Mouse (Mus musculus): ENCODE results near the gene Gm813. TPM values are rescaled to one million over a fixed set of nuclear protein-coding genes. Genes with fewer than 3 reads are reported as not detected.
"Not testable (repeated sequence)": the region's sequence is repeated elsewhere in the genome, so short reads cannot be mapped to it uniquely, and the experiment has no call there.

Gm813 gene
- polyA plus RNA-seq (2016; fragmentation: Nextera tagmentation; extraction: Ambion mirVana) = not detected in 2 replicates

DNA sequence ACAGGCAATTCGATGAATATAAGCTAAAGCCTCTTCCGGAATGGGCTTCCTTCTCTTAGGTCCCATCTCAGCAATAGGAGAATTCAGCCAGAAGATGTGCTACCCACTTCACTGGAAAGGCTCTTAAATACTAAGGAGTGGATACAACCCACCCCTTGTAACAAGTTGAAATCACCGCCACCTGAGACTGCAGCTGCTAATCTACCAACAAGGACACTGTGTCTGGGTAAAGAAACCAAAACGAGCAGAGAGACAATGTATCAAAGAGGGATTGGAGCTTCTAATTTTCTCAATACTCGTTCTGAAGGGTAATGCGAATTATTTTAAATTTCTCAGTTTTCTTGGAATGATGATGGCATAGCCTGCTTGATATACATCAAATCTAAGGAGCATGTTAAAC lies at the start of gene Gm813:
Gene Gm813, minus strand, starts transcription at position 101 of the 400 bp plus-strand sequence.
- Histone ChIP-seq H3K9me3 (no peaks in the 10 kb centered on the region), H3K9ac (replicated peaks) (no peak within 1 kb of the TSS), H3K27me3 (no peaks in the 10 kb centered on the region), H3K36me3 (no peaks in the 10 kb centered on the region), H3K4me3 (replicated peaks) (no peak within 1 kb of the TSS), H3K4me1 (replicated peaks) (peaks cover 5% of the 10 kb centered on the region; the same call in 1 of the 2 replicates), H3K27ac (no peak within 1 kb of the TSS), H3K4me2 (no peak within 1 kb of the TSS)
- WGBS = 91% methylated on average over 6 of the region's 6 CpGs
- ATAC-seq (ENCODE audit: insufficient number of reproducible peaks, insufficient read depth, low FRiP score, low TSS enrichment, low read depth) = no peak

DNA sequence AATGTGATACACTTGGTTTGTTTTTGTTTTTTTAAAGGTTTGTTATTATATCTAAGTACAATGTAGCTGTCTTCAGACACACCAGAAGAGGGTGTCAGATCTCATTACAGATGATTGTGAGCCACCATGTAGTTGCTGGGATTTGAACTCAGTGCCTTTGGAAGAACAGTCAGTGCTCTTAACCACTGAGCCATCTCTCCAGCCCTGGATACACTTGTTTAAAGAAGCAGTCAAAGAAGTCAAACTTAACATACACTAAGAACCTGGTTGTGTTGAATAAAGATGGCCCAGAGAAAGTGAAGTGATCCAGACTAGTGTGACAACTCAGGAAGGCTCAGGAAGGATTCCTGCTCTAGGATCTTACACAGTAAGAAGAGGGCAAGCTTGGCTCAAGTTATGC lies 48.4 kb upstream of the Gm813 start:
- ATAC-seq (ENCODE audit: insufficient number of reproducible peaks, insufficient read depth, low FRiP score, low TSS enrichment, low read depth); H3K36me3 ChIP-seq; H3K9me3 ChIP-seq; H3K4me2 ChIP-seq; H3K4me1 ChIP-seq (replicated peaks); H3K9ac ChIP-seq (replicated peaks); H3K27ac ChIP-seq; H3K4me3 ChIP-seq (replicated peaks); H3K27me3 ChIP-seq: not testable (repeated sequence)

DNA sequence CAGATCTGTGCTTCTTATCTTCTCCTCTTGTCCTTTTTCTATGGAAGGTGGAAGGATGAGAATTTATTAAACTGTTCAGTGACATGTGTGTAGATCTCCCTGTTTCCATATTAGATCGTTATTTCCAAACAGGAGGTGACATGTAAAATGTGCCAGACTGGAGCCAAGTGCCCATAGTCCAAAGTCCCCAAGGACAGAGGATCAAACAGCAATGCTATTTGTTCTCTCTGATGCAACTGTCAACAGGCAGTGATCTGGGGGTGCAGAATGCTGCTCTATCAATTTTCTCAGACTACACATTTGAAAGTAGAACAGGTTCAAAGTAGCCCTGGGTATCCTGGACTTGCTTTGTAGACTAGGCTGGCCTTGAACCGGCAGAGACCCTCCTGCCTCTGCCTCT lies 47.0 kb upstream of the Gm813 start:
- Histone ChIP-seq H3K27ac (no peak overlapping the region), H3K4me1 (replicated peaks) (no peaks in the 10 kb centered on the region), H3K4me3 (replicated peaks) (no peak overlapping the region), H3K9ac (replicated peaks) (no peak overlapping the region), H3K9me3 (no peaks in the 10 kb centered on the region), H3K36me3 (no peaks in the 10 kb centered on the region), H3K27me3 (no peaks in the 10 kb centered on the region), H3K4me2 (no peak overlapping the region)
- WGBS = 85% methylated on average over 2 of the region's 2 CpGs
- ATAC-seq (ENCODE audit: insufficient number of reproducible peaks, insufficient read depth, low FRiP score, low TSS enrichment, low read depth) = no peak

DNA sequence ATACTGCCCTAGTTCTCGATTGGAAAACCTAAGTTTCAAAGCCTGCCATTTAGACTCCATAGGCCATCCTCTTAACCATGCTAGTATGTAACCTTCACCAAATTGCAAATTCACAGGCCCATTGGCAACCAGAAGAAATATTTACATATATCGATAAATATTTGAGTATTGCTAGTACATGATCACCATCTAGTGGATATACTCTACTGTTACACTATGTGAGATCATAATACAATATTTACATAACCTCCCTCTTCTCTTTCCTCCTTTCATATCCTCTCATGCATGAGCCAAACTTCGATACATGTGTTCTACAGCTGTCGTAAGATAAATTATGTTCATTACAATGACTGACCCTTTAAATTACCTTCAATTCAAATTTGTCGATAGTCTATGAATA lies 46.2 kb upstream of the Gm813 start:
- no peaks in the 10 kb centered on the region for H3K27me3 ChIP-seq
- 79% methylated on average over 5 of the region's 5 CpGs for WGBS
- H3K27ac ChIP-seq = no peak overlapping the region
- H3K36me3 ChIP-seq = no peaks in the 10 kb centered on the region
- ATAC-seq (ENCODE audit: insufficient number of reproducible peaks, insufficient read depth, low FRiP score, low TSS enrichment, low read depth) = no peak
- H3K9me3 ChIP-seq = no peaks in the 10 kb centered on the region
- no peak overlapping the region for H3K9ac ChIP-seq (replicated peaks)
- no peak overlapping the region for H3K4me2 ChIP-seq
- no peak overlapping the region for H3K4me3 ChIP-seq (replicated peaks)
- no peaks in the 10 kb centered on the region for H3K4me1 ChIP-seq (replicated peaks)

DNA sequence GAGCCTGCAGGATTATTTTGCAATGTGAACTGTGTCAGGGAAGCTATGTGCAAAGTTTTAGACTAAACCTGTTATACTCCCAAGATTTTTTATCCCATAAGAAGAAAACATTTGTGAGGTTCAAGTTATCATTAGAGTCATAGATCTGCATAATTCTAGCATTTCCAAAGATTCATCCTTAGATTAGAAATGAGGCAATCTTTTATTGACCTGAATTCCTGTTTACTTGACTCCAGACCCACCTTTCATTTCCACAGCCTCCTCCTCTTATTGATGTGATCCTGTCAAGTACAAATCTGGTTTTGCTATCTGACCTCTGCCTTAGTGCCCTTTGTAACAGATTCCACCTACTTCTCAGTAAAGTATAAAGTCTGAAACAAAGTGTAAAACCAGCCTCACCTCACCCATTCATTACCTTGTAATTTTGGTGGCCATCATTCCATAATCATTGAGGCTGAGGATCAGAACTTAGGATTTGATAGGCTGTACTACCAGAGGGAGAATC lies 45.6 kb upstream of the Gm813 start:
- no peak overlapping the region for H3K9ac ChIP-seq (replicated peaks)
- H3K4me1 ChIP-seq (replicated peaks) = no peaks in the 10 kb centered on the region
- no peaks in the 10 kb centered on the region for H3K9me3 ChIP-seq
- no peak for ATAC-seq (ENCODE audit: insufficient number of reproducible peaks, insufficient read depth, low FRiP score, low TSS enrichment, low read depth)
- no peaks in the 10 kb centered on the region for H3K36me3 ChIP-seq
- no peaks in the 10 kb centered on the region for H3K27me3 ChIP-seq
- H3K4me2 ChIP-seq = no peak overlapping the region
- H3K27ac ChIP-seq = no peak overlapping the region
- H3K4me3 ChIP-seq (replicated peaks) = no peak overlapping the region

DNA sequence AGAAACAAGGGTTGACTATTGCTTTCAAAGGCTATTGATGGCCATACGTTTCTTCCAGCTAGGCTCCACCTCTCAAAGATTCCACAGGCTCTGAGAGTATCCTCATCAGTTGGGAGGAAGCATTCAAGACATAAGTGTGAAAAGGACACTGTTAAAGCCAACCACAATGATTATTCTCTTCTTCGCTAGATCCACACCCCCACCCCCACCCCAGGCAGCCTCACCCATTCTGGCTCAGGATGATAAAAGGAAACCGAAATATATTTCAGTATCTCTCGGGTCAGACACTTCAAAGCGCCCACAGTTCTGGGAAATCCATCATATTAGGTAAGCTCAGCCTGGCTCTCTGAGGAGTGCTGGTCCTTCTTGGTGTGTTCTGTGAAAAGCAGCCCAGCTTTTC lies 45.0 kb upstream of the Gm813 start:
- ATAC-seq (ENCODE audit: insufficient number of reproducible peaks, insufficient read depth, low FRiP score, low TSS enrichment, low read depth) = no peak; the same call in 1 of the 2 replicates
- H3K27ac ChIP-seq = no peak overlapping the region
- no peaks in the 10 kb centered on the region for H3K4me1 ChIP-seq (replicated peaks)
- H3K9me3 ChIP-seq = no peaks in the 10 kb centered on the region
- no peak overlapping the region for H3K9ac ChIP-seq (replicated peaks)
- no peak overlapping the region for H3K4me3 ChIP-seq (replicated peaks)
- no peaks in the 10 kb centered on the region for H3K36me3 ChIP-seq
- WGBS = 75% methylated on average over 5 of the region's 5 CpGs
- H3K27me3 ChIP-seq = no peaks in the 10 kb centered on the region
- H3K4me2 ChIP-seq = no peak overlapping the region

DNA sequence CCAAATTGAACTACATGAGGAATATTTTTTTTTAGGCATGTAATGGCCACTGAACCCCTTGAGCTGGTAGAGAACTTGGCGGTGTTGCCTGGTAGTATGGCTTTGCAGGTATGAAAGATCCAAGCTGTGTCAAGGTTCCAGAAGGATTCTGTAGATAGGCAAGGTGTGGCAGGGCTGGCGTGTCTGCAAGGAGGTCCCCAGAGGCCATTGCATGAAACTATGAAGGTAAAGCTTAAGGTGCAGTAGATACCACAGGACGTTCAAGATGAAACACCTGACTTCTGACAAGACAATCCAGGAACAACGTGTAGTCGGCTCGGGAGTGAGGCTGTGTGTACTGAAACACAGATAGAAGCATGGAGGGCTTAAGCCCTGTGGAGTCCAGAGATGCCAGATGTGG lies 41.9 kb upstream of the Gm813 start:
- Histone ChIP-seq H3K4me3 (replicated peaks) (no peak overlapping the region), H3K9me3 (no peaks in the 10 kb centered on the region), H3K27me3 (no peaks in the 10 kb centered on the region), H3K27ac (no peak overlapping the region), H3K4me2 (no peak overlapping the region), H3K36me3 (no peaks in the 10 kb centered on the region), H3K9ac (replicated peaks) (no peak overlapping the region), H3K4me1 (replicated peaks) (no peaks in the 10 kb centered on the region)
- 92% methylated on average over 6 of the region's 6 CpGs for WGBS
- ATAC-seq (ENCODE audit: insufficient number of reproducible peaks, insufficient read depth, low FRiP score, low TSS enrichment, low read depth) = no peak

DNA sequence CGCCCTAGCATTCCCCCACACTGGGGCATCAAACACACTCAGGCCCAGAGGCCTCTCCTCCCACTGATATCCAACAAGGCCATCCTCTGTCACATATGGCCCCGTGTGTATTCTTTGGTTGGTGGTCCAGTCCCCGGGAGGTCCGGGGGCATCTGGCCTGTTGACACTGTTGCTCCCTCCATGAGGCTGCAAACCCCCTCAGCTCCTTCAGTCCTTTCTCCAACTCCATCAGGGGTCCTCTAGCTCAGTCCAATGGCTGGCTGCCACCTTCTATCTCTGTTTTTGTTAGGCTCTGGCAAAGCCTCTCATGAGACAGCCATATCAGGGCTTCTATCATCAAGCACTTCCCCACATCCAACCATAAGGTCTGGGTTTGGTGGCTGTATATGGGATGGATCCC lies 39.7 kb upstream of the Gm813 start:
- Histone ChIP-seq H3K27me3 (no peaks in the 10 kb centered on the region), H3K27ac (no peak overlapping the region), H3K4me1 (replicated peaks) (no peaks in the 10 kb centered on the region), H3K4me3 (replicated peaks) (no peak overlapping the region), H3K9ac (replicated peaks) (no peak overlapping the region), H3K9me3 (no peaks in the 10 kb centered on the region), H3K4me2 (no peak overlapping the region), H3K36me3 (no peaks in the 10 kb centered on the region)
- no peak for ATAC-seq (ENCODE audit: insufficient number of reproducible peaks, insufficient read depth, low FRiP score, low TSS enrichment, low read depth)
- 83% methylated on average over 4 of the region's 4 CpGs for WGBS

DNA sequence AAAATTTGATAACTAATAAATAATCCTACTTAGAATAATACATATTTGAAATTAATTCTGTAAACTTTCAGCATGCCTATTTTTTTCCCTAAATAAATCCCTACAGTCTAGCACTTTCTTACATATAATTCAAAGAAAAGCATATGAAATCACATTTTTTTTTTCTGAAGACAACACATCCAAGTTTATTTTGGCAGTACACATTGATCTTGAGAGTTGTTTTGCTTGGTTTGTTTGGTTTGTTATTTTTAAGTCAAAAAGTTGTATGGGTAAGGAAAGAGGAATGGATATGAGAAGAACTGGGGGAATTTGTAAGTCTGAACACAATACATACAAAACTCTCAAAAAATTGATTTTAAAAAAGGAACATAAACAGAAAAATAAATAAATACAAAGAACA lies 39.0 kb upstream of the Gm813 start:
- Histone ChIP-seq H3K27ac (no peak overlapping the region), H3K4me2 (no peak overlapping the region), H3K9me3 (no peaks in the 10 kb centered on the region), H3K9ac (replicated peaks) (no peak overlapping the region), H3K4me3 (replicated peaks) (no peak overlapping the region), H3K36me3 (no peaks in the 10 kb centered on the region), H3K4me1 (replicated peaks) (no peaks in the 10 kb centered on the region), H3K27me3 (no peaks in the 10 kb centered on the region)
- ATAC-seq (ENCODE audit: insufficient number of reproducible peaks, insufficient read depth, low FRiP score, low TSS enrichment, low read depth) = no peak

DNA sequence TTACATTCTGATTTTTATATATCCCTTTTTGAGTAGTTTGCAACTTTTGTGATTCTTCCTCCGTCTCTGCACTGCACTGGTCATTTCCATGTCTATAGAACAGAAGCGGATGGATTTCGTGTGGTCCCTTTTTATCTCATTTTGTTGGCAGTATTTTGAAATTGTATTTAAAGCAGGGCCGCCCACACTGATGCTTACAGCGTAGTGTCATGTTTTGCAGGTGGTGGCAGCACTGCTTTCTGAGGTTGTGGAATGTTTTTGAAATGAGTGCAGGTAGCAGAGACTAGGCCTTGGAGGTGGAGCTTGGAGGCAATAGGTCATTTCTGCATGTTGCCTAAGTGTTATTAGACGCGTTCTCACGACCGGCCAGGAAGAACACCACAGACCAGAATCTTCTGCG lies 33.2 kb upstream of the Gm813 start:
- Histone ChIP-seq H3K4me1 (replicated peaks) (no peaks in the 10 kb centered on the region), H3K4me3 (replicated peaks) (no peak overlapping the region), H3K9ac (replicated peaks) (no peak overlapping the region), H3K4me2 (no peak overlapping the region), H3K27me3 (no peaks in the 10 kb centered on the region), H3K9me3 (no peaks in the 10 kb centered on the region), H3K27ac (no peak overlapping the region), H3K36me3 (no peaks in the 10 kb centered on the region)
- 96% methylated on average over 10 of the region's 10 CpGs for WGBS
- ATAC-seq (ENCODE audit: insufficient number of reproducible peaks, insufficient read depth, low FRiP score, low TSS enrichment, low read depth) = no peak

DNA sequence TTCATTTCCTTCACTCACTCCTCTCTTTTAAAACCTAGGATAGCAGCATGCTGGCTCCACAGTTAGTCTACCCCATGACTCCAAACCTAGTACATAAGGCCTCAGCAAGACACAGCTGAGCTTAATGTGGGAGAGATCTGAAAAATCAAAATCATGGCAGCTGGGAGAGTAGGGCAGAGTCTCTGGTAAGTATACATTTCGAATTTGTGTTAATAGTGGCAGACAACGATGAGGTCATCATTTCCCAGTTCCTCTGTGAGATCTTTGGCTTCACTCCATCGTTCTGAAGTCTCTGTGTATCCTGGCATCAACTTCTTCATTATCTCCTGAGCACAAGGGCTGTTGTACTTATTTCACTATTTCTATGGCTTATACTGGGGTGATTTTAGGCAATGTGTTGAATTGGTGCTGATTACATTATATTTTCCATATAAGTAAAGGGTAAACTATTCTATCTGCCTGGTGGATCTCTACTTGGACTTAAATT lies 22.0 kb upstream of the Gm813 start, which contains the start of gene E330017A01Rik:
Gene E330017A01Rik, minus strand, starts transcription at position 51 of the 487 bp plus-strand sequence.
- H3K27me3 ChIP-seq = no peaks in the 10 kb centered on the region

DNA sequence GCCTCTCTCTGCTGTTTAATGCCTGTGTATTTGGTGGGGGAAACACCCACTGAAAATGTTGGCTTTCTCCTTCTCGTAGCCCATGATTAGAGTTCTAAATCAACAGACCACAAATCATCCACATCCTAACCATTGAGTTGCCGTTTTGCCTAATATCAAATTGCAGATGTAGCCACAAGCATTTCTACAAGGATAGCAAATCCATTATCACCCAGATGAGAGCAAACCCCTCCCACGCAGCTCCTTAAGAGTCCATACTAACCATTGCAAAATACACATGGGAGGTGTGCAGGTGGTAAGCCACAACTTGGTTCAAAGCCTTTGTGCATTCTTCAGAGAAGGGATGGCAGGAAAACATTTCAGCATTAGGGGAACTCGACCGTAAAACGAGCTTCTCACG lies 21.2 kb upstream of the Gm813 start:
- Histone ChIP-seq H3K4me1 (replicated peaks) (0 out of 2 replicates have a peak, but pooled peaks cover 3% of the 10 kb centered on the region), H3K9ac (replicated peaks) (no peak overlapping the region), H3K4me2 (no peak overlapping the region), H3K9me3 (no peaks in the 10 kb centered on the region), H3K4me3 (replicated peaks) (no peak overlapping the region), H3K27me3 (no peaks in the 10 kb centered on the region), H3K27ac (no peak overlapping the region), H3K36me3 (no peaks in the 10 kb centered on the region)
- WGBS = 69% methylated on average over 7 of the region's 7 CpGs
- ATAC-seq (ENCODE audit: insufficient number of reproducible peaks, insufficient read depth, low FRiP score, low TSS enrichment, low read depth) = no peak

More for the DNA sequence above, 22.0 kb upstream of the Gm813 start, which contains the start of gene E330017A01Rik:
- Histone ChIP-seq H3K36me3 (no peaks in the 10 kb centered on the region), H3K9ac (replicated peaks) (no peak within 1 kb of the TSS), H3K4me2 (no peak within 1 kb of the TSS), H3K4me3 (replicated peaks) (no peak within 1 kb of the TSS), H3K27ac (no peak within 1 kb of the TSS), H3K9me3 (no peaks in the 10 kb centered on the region), H3K4me1 (replicated peaks) (0 out of 2 replicates have a peak, but pooled peaks cover 3% of the 10 kb centered on the region)
- WGBS = 89% methylated on average over 3 of the region's 3 CpGs
- ATAC-seq (ENCODE audit: insufficient number of reproducible peaks, insufficient read depth, low FRiP score, low TSS enrichment, low read depth) = no peak

Data from limb, embryonic 12.5 days (tissue).